Mouse (Mus musculus) lung, postnatal 0 days (tissue): ENCODE measurements around the gene Tor3a. TPM values are rescaled to one million over a fixed set of nuclear protein-coding genes. Genes with fewer than 3 reads are reported as not detected.

Source experiments
- ATAC-seq: fragments of 200-750 bp; cut with Nextera tagmentation; 2 replicates; pipeline ENCODE4 v1.8.0; 2017; ENCODE audit warnings: moderate library complexity
- DNase-seq: peaks from one replicate; pipeline ENCODE4 v3.0.0-alpha.2; 2016; ENCODE audit warnings: low spot score
- H3K27ac ChIP-seq: fragments of 300-500 bp; sonication (generic); 2 replicates; pipeline ENCODE4 v1.5.1; 2014; ENCODE audit warnings: antibody characterized with exemption, mild to moderate bottlenecking, low read length, mixed read lengths
- H3K27me3 ChIP-seq: fragments of 300-500 bp; sonication (generic); replicated peaks from 2 replicates; pipeline ENCODE4 v1.6.1; 2014; ENCODE audit warnings: low read length, mixed read lengths; ENCODE audit not compliant: insufficient read depth
- H3K36me3 ChIP-seq: fragments of 300-500 bp; sonication (generic); 2 replicates; pipeline ENCODE4 v1.6.1; 2014; ENCODE audit warnings: low read length, mixed read lengths; ENCODE audit not compliant: insufficient read depth
- H3K4me1 ChIP-seq: fragments of 300-500 bp; sonication (generic); 2 replicates; pipeline ENCODE4 v1.6.1; 2014; ENCODE audit warnings: antibody characterized with exemption, low read depth, low read length, mixed read lengths; ENCODE audit not compliant: insufficient read depth
- H3K4me2 ChIP-seq: fragments of 300-500 bp; sonication (generic); replicated peaks from 2 replicates; pipeline ENCODE4 v1.6.1; 2014; ENCODE audit warnings: low read depth, mild to moderate bottlenecking, low read length, moderate library complexity, mixed read lengths
- H3K4me3 ChIP-seq: fragments of 300-500 bp; sonication (generic); 2 replicates; pipeline ENCODE4 v1.5.1; 2014; ENCODE audit warnings: low read depth, low read length
- H3K9ac ChIP-seq: fragments of 300-500 bp; sonication (generic); replicated peaks from 2 replicates; pipeline ENCODE4 v1.6.1; 2014; ENCODE audit warnings: low read depth, mild to moderate bottlenecking
- H3K9me3 ChIP-seq: fragments of 300-500 bp; sonication (generic); 2 replicates; pipeline ENCODE4 v1.6.1; 2016; ENCODE audit warnings: low read length, mixed read lengths
- CTCF ChIP-seq: IDR thresholded peaks from 2 replicates; pipeline ENCODE4 v1.5.1; 2016; ENCODE audit warnings: antibody characterized with exemption, mild to moderate bottlenecking
- EP300 ChIP-seq: IDR thresholded peaks from 2 replicates; pipeline ENCODE4 v1.6.1; 2016; ENCODE audit warnings: antibody characterized with exemption, mild to moderate bottlenecking, control low read depth
- WGBS: fragments of 180-500 bp; shearing (Covaris S2); extraction: QIAGEN DNeasy Blood & Tissue Kit; methylation state at CpG from one replicate; pipeline ENCODE4 v1.1.7; 2014; 5-methylcytosine and 5-hydroxymethylcytosine counted together
- polyA plus RNA-seq: library from polyadenylated mRNA; unstranded; fragments of >200 nt; fragmentation: Nextera tagmentation; extraction: Ambion mirVana; gene quantifications from 2 replicates; pipeline ENCODE4 v1.2.1, GENCODE M21; 2015

Gene Tor3a
- polyA plus RNA-seq, 1 experiment from 2014 or later: 37.8 TPM

DNA sequence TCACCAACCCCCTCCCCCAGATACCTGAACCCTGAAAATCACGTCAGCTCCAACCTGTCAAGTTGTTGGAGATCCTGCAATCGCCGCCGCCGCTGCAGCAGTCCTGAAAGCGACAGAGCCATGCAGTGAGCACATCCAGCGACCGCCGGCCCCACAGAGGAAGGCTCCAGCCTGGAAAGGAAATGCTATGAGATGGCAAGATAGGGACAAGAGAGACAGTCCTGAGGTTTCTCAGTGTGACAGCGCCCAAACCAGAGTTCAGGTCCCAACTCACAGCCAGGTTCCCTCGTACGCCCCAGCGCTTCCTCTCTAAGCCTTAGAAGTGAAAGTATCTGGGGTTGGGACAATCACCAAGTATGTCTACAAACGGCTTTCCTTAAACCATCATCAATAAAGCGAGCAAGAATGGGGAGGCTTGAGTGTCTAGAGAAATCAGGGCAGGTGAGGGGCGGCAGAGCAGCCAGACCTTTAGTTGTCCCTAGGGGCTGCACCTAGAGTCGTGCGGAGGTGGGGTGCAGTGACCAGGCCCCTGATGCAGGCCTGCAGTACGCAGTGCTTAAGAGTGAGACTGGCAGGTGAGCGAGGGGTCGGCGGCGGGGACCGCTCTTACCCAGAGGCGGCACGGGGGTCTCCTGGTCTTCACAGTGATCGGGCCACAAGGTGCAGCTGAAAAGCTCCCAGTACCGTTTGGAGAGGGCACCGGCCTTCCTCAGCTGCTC is 521 bp downstream of the Tor3a start:
- Histone ChIP-seq H3K4me3 (peak overlapping the region; percentile 74), H3K36me3 (no peaks in the 10 kb centered on the region), H3K9me3 (no peaks in the 10 kb centered on the region), H3K27ac (peak overlapping the region; percentile 91), H3K9ac (peak overlapping the region; percentile 77), H3K27me3 (no peaks in the 10 kb centered on the region), H3K4me1 (peaks cover 10% of the 10 kb centered on the region; the same call in 1 of the 2 replicates), H3K4me2 (peak overlapping the region; percentile 97)
- DNase-seq (peak; percentile 42), ATAC-seq (no peak)
- 1% methylated on average over 28 of the region's 29 CpGs for WGBS
- TF ChIP-seq EP300 (no peak), CTCF (no peak)

DNA sequence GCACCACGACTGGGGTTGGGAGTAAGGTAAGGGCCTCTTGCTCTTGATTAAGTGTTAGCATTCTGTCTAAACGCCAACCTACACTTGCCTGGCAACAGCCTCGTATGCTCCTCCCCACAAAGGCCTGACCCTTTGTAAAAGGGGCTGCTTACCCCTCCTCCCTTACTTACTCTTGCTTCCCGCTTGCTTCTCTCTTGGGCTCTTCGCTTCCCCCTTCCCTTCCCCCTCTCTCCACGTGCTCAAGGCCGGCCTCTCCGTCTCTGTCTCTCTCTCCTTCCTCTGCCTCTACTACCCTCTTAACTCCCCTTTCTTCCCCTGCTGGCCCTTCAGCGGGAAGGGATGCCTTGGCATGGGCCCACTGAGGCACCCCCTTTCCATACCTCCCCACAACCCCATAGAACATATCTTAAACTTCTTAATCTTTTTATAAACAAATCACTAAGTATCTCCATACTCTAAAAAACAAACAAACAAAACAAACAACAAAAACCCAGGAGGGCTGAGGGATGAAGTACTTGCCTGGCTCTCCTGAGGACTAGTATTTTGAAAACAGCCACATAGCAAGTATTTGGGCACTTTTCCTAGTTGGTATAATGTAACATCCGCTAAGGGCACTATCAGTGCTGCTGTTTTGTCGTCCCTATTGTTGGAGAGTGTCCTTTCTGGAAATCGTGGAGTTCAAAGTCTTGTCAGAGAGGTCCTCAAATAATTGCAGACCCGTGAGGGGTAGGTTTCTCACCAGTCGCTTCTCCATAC is 1.3 kb downstream of the Tor3a start:
- no peak for TF ChIP-seq EP300
- TF ChIP-seq CTCF: no peak
- Histone ChIP-seq H3K4me3 (peak overlapping the region; percentile 74), H3K27ac (peak overlapping the region; percentile 91), H3K36me3 (no peaks in the 10 kb centered on the region), H3K4me1 (peaks cover 14% of the 10 kb centered on the region; the same call in 1 of the 2 replicates), H3K4me2 (peak overlapping the region; percentile 97), H3K9ac (peak overlapping the region; percentile 77), H3K27me3 (no peaks in the 10 kb centered on the region), H3K9me3 (no peaks in the 10 kb centered on the region)
- DNase-seq: peak; percentile 54
- WGBS: 9% methylated on average over 14 of the region's 14 CpGs
- ATAC-seq: no peak

DNA sequence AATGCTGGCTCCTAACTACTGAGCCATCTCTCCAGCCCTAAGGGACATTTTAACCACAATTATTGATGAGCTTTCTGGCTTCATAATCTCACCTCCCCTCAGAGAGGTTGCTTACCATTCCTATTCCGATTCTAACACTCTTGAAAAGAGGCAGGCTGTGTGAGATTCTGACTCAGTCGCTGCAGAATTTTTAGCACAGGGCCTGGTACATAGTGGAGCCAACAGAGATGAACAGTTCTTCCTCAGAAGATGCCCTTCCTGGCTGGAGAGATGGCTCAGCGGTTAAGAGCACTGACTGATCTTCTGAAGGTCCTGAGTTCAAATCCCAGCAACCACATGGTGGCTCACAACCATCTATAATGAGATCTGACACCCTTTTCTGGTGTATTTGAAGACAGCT is 2.2 kb downstream of the Tor3a start:
- TF ChIP-seq EP300 (no peak), CTCF (no peak)
- 78% methylated on average over 3 of the region's 3 CpGs for WGBS
- Histone ChIP-seq H3K27me3 (no peaks in the 10 kb centered on the region), H3K4me1 (peaks cover 14% of the 10 kb centered on the region; the same call in 1 of the 2 replicates), H3K9ac (no peak overlapping the region), H3K36me3 (no peaks in the 10 kb centered on the region), H3K4me2 (no peak overlapping the region), H3K9me3 (no peaks in the 10 kb centered on the region), H3K27ac (no peak overlapping the region), H3K4me3 (no peak overlapping the region)
- DNase-seq (no peak), ATAC-seq (no peak)

DNA sequence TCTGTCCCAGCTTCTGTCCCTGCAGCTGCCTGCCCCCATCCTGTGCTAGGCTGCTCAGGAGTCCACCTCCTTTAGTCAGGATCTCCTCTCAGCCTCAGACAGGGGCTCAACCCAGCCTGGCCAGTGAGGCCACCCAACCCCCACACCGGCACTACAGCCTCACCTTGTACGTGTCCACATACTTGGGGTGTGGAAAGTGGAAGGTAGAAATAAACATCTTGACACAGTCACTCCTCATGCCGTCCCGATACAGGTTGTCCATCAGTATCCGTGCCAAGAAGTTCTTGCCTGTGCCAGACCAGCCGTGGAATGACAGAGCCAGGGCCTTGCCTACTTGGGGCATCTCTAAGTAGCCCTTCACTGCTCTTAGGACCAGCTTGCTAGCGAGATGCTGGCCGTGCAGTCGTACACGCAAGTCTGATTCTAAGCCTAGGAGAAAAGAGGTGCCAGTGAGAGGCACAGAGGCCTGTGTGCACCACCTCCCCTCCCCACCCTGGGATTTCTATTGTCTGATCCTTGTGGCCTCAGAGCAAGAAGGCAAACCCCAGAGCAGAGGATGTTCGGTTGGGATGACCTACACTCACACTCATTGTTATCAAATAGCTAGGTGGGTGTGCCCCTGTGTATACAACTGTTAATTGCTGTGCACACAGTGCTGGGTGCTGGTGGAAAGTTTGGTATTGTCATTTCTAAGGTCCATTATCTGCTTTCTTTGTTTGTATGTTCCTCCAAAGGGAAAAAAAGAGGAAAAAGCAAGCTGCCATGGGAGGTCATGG is 4.8 kb downstream of the Tor3a start:
- ATAC-seq (peak; percentile 80), DNase-seq (peak; percentile 91)
- H3K9ac ChIP-seq: no peak overlapping the region
- no peak overlapping the region for H3K4me2 ChIP-seq
- no peaks in the 10 kb centered on the region for H3K36me3 ChIP-seq
- 35% methylated on average over 11 of the region's 11 CpGs for WGBS
- no peak for TF ChIP-seq CTCF
- peak; percentile 92 for TF ChIP-seq EP300
- H3K27me3 ChIP-seq: no peaks in the 10 kb centered on the region
- no peaks in the 10 kb centered on the region for H3K9me3 ChIP-seq
- H3K4me1 ChIP-seq: peaks cover 12% of the 10 kb centered on the region; the same call in 1 of the 2 replicates
- peak overlapping the region; percentile 86 for H3K27ac ChIP-seq
- H3K4me3 ChIP-seq: no peak overlapping the region

DNA sequence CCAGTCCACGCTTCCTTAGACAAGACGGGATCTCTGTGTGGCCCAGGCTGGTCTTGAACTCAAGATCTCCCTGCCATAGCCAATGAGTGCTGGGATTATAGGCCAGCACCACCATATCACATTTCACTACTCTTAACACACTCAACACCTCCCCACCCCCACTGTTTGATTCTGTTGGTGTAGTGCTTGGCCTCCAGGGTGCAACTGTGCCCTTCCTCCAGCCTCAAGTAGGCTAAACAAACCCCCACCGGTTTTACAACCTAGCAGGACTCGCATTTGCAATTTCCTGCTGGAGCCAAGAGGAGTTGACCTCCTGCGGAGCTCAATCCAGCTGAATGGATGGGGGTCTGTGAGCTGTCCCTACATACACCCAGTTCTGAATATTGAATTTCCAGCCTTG is 5.6 kb downstream of the Tor3a start:
- H3K4me2 ChIP-seq: no peak overlapping the region
- DNase-seq (peak; percentile 66), ATAC-seq (peak; percentile 25)
- H3K36me3 ChIP-seq: no peaks in the 10 kb centered on the region
- 29% methylated on average over 5 of the region's 5 CpGs for WGBS
- H3K27ac ChIP-seq: peak overlapping the region; percentile 86
- no peaks in the 10 kb centered on the region for H3K27me3 ChIP-seq
- no peaks in the 10 kb centered on the region for H3K9me3 ChIP-seq
- H3K4me3 ChIP-seq: no peak overlapping the region
- H3K4me1 ChIP-seq: peaks cover 12% of the 10 kb centered on the region; the same call in 1 of the 2 replicates
- H3K9ac ChIP-seq: no peak overlapping the region
- no peak; the same call in 1 of the 2 replicates for TF ChIP-seq CTCF
- no peak for TF ChIP-seq EP300
